Mouse (Mus musculus): ENCODE data around the gene Tshz3.
A peak's percentile ranks its signal among the peaks of the same experiment; 100 is the strongest.

Gene Tshz3

DNA sequence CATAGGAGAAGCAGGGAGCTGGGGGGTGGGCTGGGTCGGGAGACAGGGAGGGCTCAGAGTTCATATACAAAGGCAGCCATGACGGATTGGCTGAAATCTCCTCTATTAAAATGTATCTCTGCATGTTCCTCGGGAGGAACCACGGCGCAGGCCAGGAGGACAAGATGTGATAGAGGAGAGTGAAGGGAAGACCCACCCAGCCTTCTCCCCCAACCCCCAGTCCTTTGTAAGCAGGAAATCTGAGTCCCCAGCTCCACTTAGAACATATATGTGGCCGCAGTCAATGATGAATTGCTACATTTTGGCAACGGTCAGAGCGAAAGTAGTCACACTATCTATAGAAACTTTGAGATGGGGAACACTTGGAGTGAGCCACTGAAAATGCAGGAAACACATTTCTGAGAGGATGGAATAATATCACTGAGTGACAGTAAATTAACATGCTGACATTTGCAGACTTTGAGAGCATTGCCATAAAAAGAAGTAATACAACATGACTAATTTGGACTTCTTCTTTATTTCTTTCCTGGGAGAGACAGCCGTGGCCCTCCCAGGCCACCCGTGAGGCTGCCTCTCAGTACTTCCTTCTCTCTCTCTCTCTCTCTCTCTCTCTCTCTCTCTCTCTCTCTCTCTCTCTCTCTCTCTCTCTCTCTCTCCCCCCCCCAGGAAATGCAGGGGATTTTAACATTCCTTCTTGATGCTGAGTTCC is 88.9 kb downstream of the Tshz3 start:
- DNase-seq (ENCODE audit: low read depth, low spot score): no peak

DNA sequence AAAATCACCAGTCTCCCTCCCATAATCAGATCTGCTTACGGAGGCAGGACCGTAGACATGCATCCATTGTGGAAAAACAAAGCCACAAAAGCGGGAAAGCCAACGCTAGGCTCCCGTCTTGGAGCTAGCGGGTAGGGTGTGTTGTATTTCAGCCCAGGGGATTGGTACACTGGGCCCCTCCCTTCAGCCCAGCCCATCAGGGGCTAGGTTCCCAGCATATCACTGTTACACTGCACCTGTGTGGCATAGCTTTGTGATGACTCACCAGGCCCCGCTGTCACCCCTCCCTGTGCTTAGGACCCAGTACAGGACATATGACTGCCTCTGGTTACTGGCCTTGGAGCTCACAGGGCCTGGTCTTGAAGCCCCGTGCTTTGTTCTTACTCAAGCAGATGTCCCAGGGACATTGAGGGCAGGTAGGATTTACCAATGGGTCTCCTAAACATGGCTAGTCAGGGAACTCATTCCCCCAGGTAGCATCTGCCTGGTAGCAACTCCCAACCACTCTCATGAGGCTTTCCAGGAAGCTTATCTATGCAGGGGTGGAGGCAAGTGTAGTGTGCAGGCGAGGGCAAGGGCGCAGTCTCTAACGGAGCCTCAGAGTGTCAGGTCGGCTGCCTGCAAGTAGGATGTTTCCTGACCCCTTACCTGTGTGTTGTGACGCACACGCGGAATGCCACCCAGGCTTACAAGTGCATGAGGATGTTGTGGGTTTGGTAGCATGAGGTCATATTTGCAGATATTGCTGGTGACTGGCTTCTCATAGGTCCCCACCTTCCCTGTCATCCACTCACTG is 98.7 kb downstream of the Tshz3 start:
- peak; percentile 70 for DNase-seq (ENCODE audit: low read depth, low spot score)

All from R1 (cell line).